Mouse (Mus musculus) liver, postnatal 0 days (tissue): ENCODE measurements around the gene Dusp18.

Source experiments
- CTCF ChIP-seq: sonication (generic); IDR thresholded peaks from 2 replicates; pipeline ENCODE4 v1.5.1; 2016; ENCODE audit warnings: antibody characterized with exemption, low read depth
- EP300 ChIP-seq: IDR thresholded peaks from 2 replicates; pipeline ENCODE4 v1.6.1; 2016; ENCODE audit warnings: antibody characterized with exemption, low read depth, mild to moderate bottlenecking

GRCm38 (mm10) chr11:3863454-3864112 is 31.5 kb upstream of the Dusp18 start, which contains the start of gene Osbp2:
- TF ChIP-seq CTCF (peak; percentile 35), EP300 (no peak)
